Mouse (Mus musculus): ENCODE results near the gene Ssbp3. TPM values are rescaled to one million over a fixed set of nuclear protein-coding genes. Genes with fewer than 3 reads are reported as not detected.

The Ssbp3 gene
- total RNA-seq, 1 experiment: 42.6 TPM

DNA sequence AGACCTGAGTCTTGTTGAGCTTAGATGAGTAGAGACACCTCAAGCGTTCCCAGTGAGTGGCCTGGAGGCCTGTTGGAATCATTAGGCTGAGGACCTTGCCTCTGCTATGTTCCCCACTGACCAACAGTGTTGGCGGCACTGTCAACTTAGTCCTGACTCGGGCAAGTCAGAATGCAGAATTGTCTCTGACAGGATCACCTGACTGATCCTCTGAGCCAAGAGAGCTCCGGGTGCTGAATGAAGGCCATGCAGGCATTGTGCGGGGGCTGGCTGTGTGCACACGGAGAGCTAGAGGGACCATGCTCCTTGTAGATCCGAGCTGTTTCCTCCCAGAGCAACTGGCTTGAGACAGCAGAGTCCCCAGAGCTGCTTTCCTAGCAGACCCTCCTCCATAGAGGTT is 18.5 kb downstream of the Ssbp3 start:
- no peak for DNase-seq (ENCODE audit: low read depth, low spot score)
- no peak overlapping the region for H3K9ac ChIP-seq (ENCODE audit: insufficient read depth, low read depth, low read length, poor library complexity, severe bottlenecking)
- H3K27ac ChIP-seq (ENCODE audit: insufficient read depth, low read depth, low read length, poor library complexity, severe bottlenecking): no peak overlapping the region
- H3K36me3 ChIP-seq (ENCODE audit: control insufficient read depth, insufficient read depth, low read length, poor library complexity, severe bottlenecking): peaks cover 28% of the 10 kb centered on the region; the same call in 1 of the 2 replicates
- in situ Hi-C loops (cut with MboI; ENCODE audit: low sequenced_read_pairs in 2 of 2, unreplicated experiment in 2 of 2): no loop called here
- no peak for TF ChIP-seq ZNF384 (IDR thresholded peaks at IDR 0.05; ENCODE audit: low read depth, low read length)
- no peak for TF ChIP-seq ZC3H11A (IDR thresholded peaks at IDR 0.05; ENCODE audit: borderline replicate concordance, low read depth, low read length)
- no peak for TF ChIP-seq CHD2 (IDR thresholded peaks at IDR 0.05; ENCODE audit: low read depth, low read length)
- TF ChIP-seq MAFK (IDR thresholded peaks at IDR 0.05; ENCODE audit: insufficient read depth, low read depth, low read length): no peak
- no peak for TF ChIP-seq HCFC1 (IDR thresholded peaks at IDR 0.05; ENCODE audit: borderline replicate concordance, insufficient read depth, low read length)
- H3K4me1 ChIP-seq (ENCODE audit: control insufficient read depth in 2 of 2, insufficient read depth in 2 of 2, low read length in 2 of 2, poor library complexity in 1 of 2): peaks cover 2 to 22% of the 10 kb centered on the region in 2 experiments; a peak in 2 of 4 replicates
- H3K4me3 ChIP-seq (ENCODE audit: insufficient read depth in 1 of 2, low read depth in 1 of 2, low read length in 2 of 2, poor library complexity in 1 of 2, severe bottlenecking in 1 of 2): no peak overlapping the region
- no peaks in the 10 kb centered on the region for H3K9me3 ChIP-seq (ENCODE audit: control insufficient read depth, insufficient read depth, low read depth, low read length)

- Histone ChIP-seq H3K36me3 (ENCODE audit: control insufficient read depth, insufficient read depth, low read length, poor library complexity, severe bottlenecking) (peaks cover 16% of the 10 kb centered on the region; the same call in 1 of the 2 replicates), H3K27ac (ENCODE audit: insufficient read depth, low read depth, low read length, poor library complexity, severe bottlenecking) (no peak overlapping the region), H3K4me3 (ENCODE audit: insufficient read depth in 1 of 2, low read depth in 1 of 2, low read length in 2 of 2, poor library complexity in 1 of 2, severe bottlenecking in 1 of 2) (no peak overlapping the region), H3K9ac (ENCODE audit: insufficient read depth, low read depth, low read length, poor library complexity, severe bottlenecking) (no peak overlapping the region), H3K9me3 (ENCODE audit: control insufficient read depth, insufficient read depth, low read depth, low read length) (no peaks in the 10 kb centered on the region), H3K4me1 (ENCODE audit: control insufficient read depth in 2 of 2, insufficient read depth in 2 of 2, low read length in 2 of 2, poor library complexity in 1 of 2) (peaks cover 11 to 36% of the 10 kb centered on the region in 2 experiments)
- TF ChIP-seq CHD2 (IDR thresholded peaks at IDR 0.05; ENCODE audit: low read depth, low read length): no peak
- TF ChIP-seq MAFK (IDR thresholded peaks at IDR 0.05; ENCODE audit: insufficient read depth, low read depth, low read length): no peak
- TF ChIP-seq ZNF384 (IDR thresholded peaks at IDR 0.05; ENCODE audit: low read depth, low read length): no peak
- TF ChIP-seq HCFC1 (IDR thresholded peaks at IDR 0.05; ENCODE audit: borderline replicate concordance, insufficient read depth, low read length): no peak
- TF ChIP-seq ZC3H11A (IDR thresholded peaks at IDR 0.05; ENCODE audit: borderline replicate concordance, low read depth, low read length): no peak
- in situ Hi-C loops (cut with MboI; ENCODE audit: low sequenced_read_pairs in 2 of 2, unreplicated experiment in 2 of 2): no loop called here
- no peak for DNase-seq (ENCODE audit: low read depth, low spot score)
Observed at GRCm38 (mm10) chr4:106932583-106932982, 22.1 kb downstream of the Ssbp3 start.

GRCm38 (mm10) chr4:106933813-106934482 is 23.4 kb downstream of the Ssbp3 start:
- Histone ChIP-seq H3K36me3 (ENCODE audit: control insufficient read depth, insufficient read depth, low read length, poor library complexity, severe bottlenecking) (peaks cover 16% of the 10 kb centered on the region; the same call in 1 of the 2 replicates), H3K9ac (ENCODE audit: insufficient read depth, low read depth, low read length, poor library complexity, severe bottlenecking) (no peak overlapping the region), H3K4me3 (ENCODE audit: insufficient read depth in 1 of 2, low read depth in 1 of 2, low read length in 2 of 2, poor library complexity in 1 of 2, severe bottlenecking in 1 of 2) (no peak overlapping the region), H3K27ac (ENCODE audit: insufficient read depth, low read depth, low read length, poor library complexity, severe bottlenecking) (no peak overlapping the region), H3K4me1 (ENCODE audit: control insufficient read depth in 2 of 2, insufficient read depth in 2 of 2, low read length in 2 of 2, poor library complexity in 1 of 2) (peaks cover 11 to 44% of the 10 kb centered on the region in 2 experiments), H3K9me3 (ENCODE audit: control insufficient read depth, insufficient read depth, low read depth, low read length) (no peaks in the 10 kb centered on the region)
- in situ Hi-C loops (cut with MboI; ENCODE audit: low sequenced_read_pairs in 2 of 2, unreplicated experiment in 2 of 2): no loop called here
- DNase-seq (ENCODE audit: low read depth, low spot score): no peak
- TF ChIP-seq ZNF384 (IDR thresholded peaks at IDR 0.05; ENCODE audit: low read depth, low read length): no peak
- TF ChIP-seq MAFK (IDR thresholded peaks at IDR 0.05; ENCODE audit: insufficient read depth, low read depth, low read length): no peak
- TF ChIP-seq HCFC1 (IDR thresholded peaks at IDR 0.05; ENCODE audit: borderline replicate concordance, insufficient read depth, low read length): no peak
- no peak for TF ChIP-seq CHD2 (IDR thresholded peaks at IDR 0.05; ENCODE audit: low read depth, low read length)
- no peak for TF ChIP-seq ZC3H11A (IDR thresholded peaks at IDR 0.05; ENCODE audit: borderline replicate concordance, low read depth, low read length)

GRCm38 (mm10) chr4:106934931-106935582 is 24.6 kb downstream of the Ssbp3 start:
- Histone ChIP-seq H3K4me3 (ENCODE audit: insufficient read depth in 1 of 2, low read depth in 1 of 2, low read length in 2 of 2, poor library complexity in 1 of 2, severe bottlenecking in 1 of 2) (no peak overlapping the region), H3K27ac (ENCODE audit: insufficient read depth, low read depth, low read length, poor library complexity, severe bottlenecking) (no peak overlapping the region), H3K4me1 (ENCODE audit: control insufficient read depth in 2 of 2, insufficient read depth in 2 of 2, low read length in 2 of 2, poor library complexity in 1 of 2) (peaks cover 14 to 50% of the 10 kb centered on the region in 2 experiments), H3K9ac (ENCODE audit: insufficient read depth, low read depth, low read length, poor library complexity, severe bottlenecking) (no peak overlapping the region), H3K9me3 (ENCODE audit: control insufficient read depth, insufficient read depth, low read depth, low read length) (no peaks in the 10 kb centered on the region), H3K36me3 (ENCODE audit: control insufficient read depth, insufficient read depth, low read length, poor library complexity, severe bottlenecking) (peaks cover 16% of the 10 kb centered on the region; the same call in 1 of the 2 replicates)
- no peak for DNase-seq (ENCODE audit: low read depth, low spot score)
- in situ Hi-C loops (cut with MboI; ENCODE audit: low sequenced_read_pairs in 2 of 2, unreplicated experiment in 2 of 2): no loop called here
- TF ChIP-seq ZC3H11A (IDR thresholded peaks at IDR 0.05; ENCODE audit: borderline replicate concordance, low read depth, low read length) (no peak), HCFC1 (IDR thresholded peaks at IDR 0.05; ENCODE audit: borderline replicate concordance, insufficient read depth, low read length) (no peak), MAFK (IDR thresholded peaks at IDR 0.05; ENCODE audit: insufficient read depth, low read depth, low read length) (no peak), CHD2 (IDR thresholded peaks at IDR 0.05; ENCODE audit: low read depth, low read length) (no peak), ZNF384 (IDR thresholded peaks at IDR 0.05; ENCODE audit: low read depth, low read length) (no peak)

Measured in ES-E14 (cell line).